Mouse (Mus musculus): ENCODE results near the gene Phactr3. TPM values are rescaled to one million over a fixed set of nuclear protein-coding genes. Genes with fewer than 3 reads are reported as not detected.

Phactr3 gene
- polyA plus RNA-seq, 2 experiments = 0.02 to 0.13 TPM

GRCm38 (mm10) chr2:178129161-178129560, 10.4 kb downstream of the Phactr3 start:
- H3K36me3 ChIP-seq (replicated peaks; ENCODE audit: control insufficient read depth, insufficient read depth, low read depth) = no peaks in the 10 kb centered on the region
- 52% methylated on average over 4 of the region's 4 CpGs for WGBS (ENCODE audit: insufficient replicate concordance)
- H3K4me2 ChIP-seq (ENCODE audit: low read depth) = no peak overlapping the region
- no peaks in the 10 kb centered on the region for H3K4me1 ChIP-seq (replicated peaks; ENCODE audit: control insufficient read depth in 2 of 2, insufficient read depth in 2 of 2, low read length in 1 of 2)
- H3K4me3 ChIP-seq (ENCODE audit: insufficient read depth in 1 of 2, low read depth in 2 of 2, low read length in 2 of 2) = no peak overlapping the region
- H3K27me3 ChIP-seq (ENCODE audit: control insufficient read depth, insufficient read depth, low read length) = no peaks in the 10 kb centered on the region
- no peaks in the 10 kb centered on the region for H3K9me3 ChIP-seq (ENCODE audit: control insufficient read depth, low read length)
- TF ChIP-seq CTCF (IDR thresholded peaks at IDR 0.05; ENCODE audit: low read depth) = no peak
- TF ChIP-seq EP300 (IDR thresholded peaks at IDR 0.05; ENCODE audit: low read depth) = no peak
- H3K27ac ChIP-seq = no peak overlapping the region
- DNase-seq (ENCODE audit: low read depth in 3 of 3, low spot score in 3 of 3) (no peak), ATAC-seq (ENCODE audit: insufficient read depth) (no peak)
- H3K9ac ChIP-seq (replicated peaks) = no peak overlapping the region

GRCm38 (mm10) chr2:178129676-178130075, 10.9 kb downstream of the Phactr3 start:
- Histone ChIP-seq H3K9me3 (ENCODE audit: control insufficient read depth, low read length) (no peaks in the 10 kb centered on the region), H3K27me3 (ENCODE audit: control insufficient read depth, insufficient read depth, low read length) (no peaks in the 10 kb centered on the region), H3K9ac (replicated peaks) (no peak overlapping the region), H3K4me2 (ENCODE audit: low read depth) (no peak overlapping the region), H3K27ac (no peak overlapping the region), H3K36me3 (replicated peaks; ENCODE audit: control insufficient read depth, insufficient read depth, low read depth) (no peaks in the 10 kb centered on the region), H3K4me3 (ENCODE audit: insufficient read depth in 1 of 2, low read depth in 2 of 2, low read length in 2 of 2) (no peak overlapping the region), H3K4me1 (replicated peaks; ENCODE audit: control insufficient read depth in 2 of 2, insufficient read depth in 2 of 2, low read length in 1 of 2) (no peaks in the 10 kb centered on the region)
- no peak for DNase-seq (ENCODE audit: low read depth in 3 of 3, low spot score in 3 of 3)
- ATAC-seq (ENCODE audit: insufficient read depth) = no peak
- TF ChIP-seq EP300 (IDR thresholded peaks at IDR 0.05; ENCODE audit: low read depth) (no peak), CTCF (IDR thresholded peaks at IDR 0.05; ENCODE audit: low read depth) (no peak)
- 59% methylated on average over 2 of the region's 2 CpGs for WGBS (ENCODE audit: insufficient replicate concordance)

- no peak for DNase-seq (ENCODE audit: low read depth in 3 of 3, low spot score in 3 of 3)
- no peaks in the 10 kb centered on the region for H3K9me3 ChIP-seq (ENCODE audit: control insufficient read depth, low read length)
- 54% methylated on average over 5 of the region's 5 CpGs for WGBS (ENCODE audit: insufficient replicate concordance)
- H3K27ac ChIP-seq = no peak overlapping the region
- no peak overlapping the region for H3K4me3 ChIP-seq (ENCODE audit: insufficient read depth in 1 of 2, low read depth in 2 of 2, low read length in 2 of 2)
- no peaks in the 10 kb centered on the region for H3K36me3 ChIP-seq (replicated peaks; ENCODE audit: control insufficient read depth, insufficient read depth, low read depth)
- no peaks in the 10 kb centered on the region for H3K4me1 ChIP-seq (replicated peaks; ENCODE audit: control insufficient read depth in 2 of 2, insufficient read depth in 2 of 2, low read length in 1 of 2)
- H3K27me3 ChIP-seq (ENCODE audit: control insufficient read depth, insufficient read depth, low read length) = no peaks in the 10 kb centered on the region
- H3K9ac ChIP-seq (replicated peaks) = no peak overlapping the region
- no peak overlapping the region for H3K4me2 ChIP-seq (ENCODE audit: low read depth)
- ATAC-seq (ENCODE audit: insufficient read depth) = no peak
- no peak for TF ChIP-seq CTCF (IDR thresholded peaks at IDR 0.05; ENCODE audit: low read depth)
Observed at GRCm38 (mm10) chr2:178130536-178130935, 11.8 kb downstream of the Phactr3 start.

DNA sequence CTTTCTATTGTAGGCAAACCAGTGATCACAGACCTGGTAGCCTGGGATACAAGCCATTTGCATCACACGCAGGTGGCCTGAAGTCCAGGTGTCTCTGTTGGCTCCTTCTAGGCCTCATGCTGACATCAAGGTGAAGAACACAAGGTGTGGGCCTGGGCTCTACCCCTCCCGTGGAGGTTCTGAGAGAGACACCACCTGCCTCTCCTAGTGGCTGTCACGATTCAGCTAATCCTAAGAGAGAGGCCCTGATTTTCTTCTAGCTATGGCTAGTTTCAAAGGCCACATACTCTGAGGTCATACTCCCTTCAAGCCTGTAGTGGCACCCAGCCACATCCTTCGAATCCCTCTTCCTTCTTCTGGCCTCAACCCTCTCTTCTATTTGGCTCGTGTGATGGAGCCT, 12.2 kb downstream of the Phactr3 start:
- H3K36me3 ChIP-seq (replicated peaks; ENCODE audit: control insufficient read depth, insufficient read depth, low read depth) = no peaks in the 10 kb centered on the region
- H3K4me3 ChIP-seq (ENCODE audit: insufficient read depth in 1 of 2, low read depth in 2 of 2, low read length in 2 of 2) = no peak overlapping the region
- WGBS (ENCODE audit: insufficient replicate concordance) = 41% methylated on average over 5 of the region's 5 CpGs
- no peak overlapping the region for H3K4me2 ChIP-seq (ENCODE audit: low read depth)
- DNase-seq (ENCODE audit: low read depth in 3 of 3, low spot score in 3 of 3) = no peak
- H3K4me1 ChIP-seq (replicated peaks; ENCODE audit: control insufficient read depth in 2 of 2, insufficient read depth in 2 of 2, low read length in 1 of 2) = no peaks in the 10 kb centered on the region
- H3K9me3 ChIP-seq (ENCODE audit: control insufficient read depth, low read length) = no peaks in the 10 kb centered on the region
- H3K27me3 ChIP-seq (ENCODE audit: control insufficient read depth, insufficient read depth, low read length) = no peaks in the 10 kb centered on the region
- no peak for ATAC-seq (ENCODE audit: insufficient read depth)
- no peak overlapping the region for H3K27ac ChIP-seq
- no peak overlapping the region for H3K9ac ChIP-seq (replicated peaks)
- TF ChIP-seq CTCF (IDR thresholded peaks at IDR 0.05; ENCODE audit: low read depth) (no peak), EP300 (IDR thresholded peaks at IDR 0.05; ENCODE audit: low read depth) (no peak)

GRCm38 (mm10) chr2:178131606-178132365, 13.0 kb downstream of the Phactr3 start:
- Histone ChIP-seq H3K4me2 (ENCODE audit: low read depth) (no peak overlapping the region), H3K9ac (replicated peaks) (no peak overlapping the region), H3K27me3 (ENCODE audit: control insufficient read depth, insufficient read depth, low read length) (no peaks in the 10 kb centered on the region), H3K36me3 (replicated peaks; ENCODE audit: control insufficient read depth, insufficient read depth, low read depth) (no peaks in the 10 kb centered on the region), H3K4me3 (ENCODE audit: insufficient read depth in 1 of 2, low read depth in 2 of 2, low read length in 2 of 2) (no peak overlapping the region), H3K4me1 (replicated peaks; ENCODE audit: control insufficient read depth in 2 of 2, insufficient read depth in 2 of 2, low read length in 1 of 2) (no peaks in the 10 kb centered on the region), H3K9me3 (ENCODE audit: control insufficient read depth, low read length) (no peaks in the 10 kb centered on the region), H3K27ac (no peak overlapping the region)
- 57% methylated on average over 5 of the region's 5 CpGs for WGBS (ENCODE audit: insufficient replicate concordance)
- DNase-seq (ENCODE audit: low read depth in 3 of 3, low spot score in 3 of 3) (no peak), ATAC-seq (ENCODE audit: insufficient read depth) (no peak)
- TF ChIP-seq CTCF (IDR thresholded peaks at IDR 0.05; ENCODE audit: low read depth) = no peak
- TF ChIP-seq EP300 (IDR thresholded peaks at IDR 0.05; ENCODE audit: low read depth) = no peak

Data from liver, embryonic 14.5 days (tissue).